Mouse (Mus musculus) limb, embryonic 14.5 days (tissue): ENCODE data around the gene Pla2g4e. TPM values are rescaled to one million over a fixed set of nuclear protein-coding genes. Genes with fewer than 3 reads are reported as not detected.

Experiments
- ATAC-seq: fragments of 200-750 bp; cut with Nextera tagmentation; 2 replicates; pipeline ENCODE4 v1.8.0; 2017; ENCODE audit warnings: low read depth, moderate number of reproducible peaks, moderate TSS enrichment; ENCODE audit not compliant: low FRiP score
- DNase-seq: peaks from one replicate; pipeline ENCODE4 v3.0.0-alpha.2; 2015; ENCODE audit warnings: low spot score
- H3K27ac ChIP-seq: fragments of 300-500 bp; sonication (generic); replicated peaks from 2 replicates; pipeline ENCODE4 v1.5.1; 2014; ENCODE audit warnings: low read depth, mild to moderate bottlenecking, low read length, moderate library complexity, mixed read lengths
- H3K27me3 ChIP-seq: fragments of 300-500 bp; sonication (generic); 2 replicates; pipeline ENCODE4 v1.6.1; 2014; ENCODE audit warnings: low read length, mixed read lengths; ENCODE audit not compliant: control insufficient read depth, insufficient read depth
- H3K36me3 ChIP-seq: fragments of 300-500 bp; sonication (generic); 2 replicates; pipeline ENCODE4 v1.6.1; 2014; ENCODE audit warnings: mild to moderate bottlenecking, low read length, moderate library complexity, mixed read lengths; ENCODE audit not compliant: control insufficient read depth, insufficient read depth
- H3K4me1 ChIP-seq: fragments of 300-500 bp; sonication (generic); 2 replicates; pipeline ENCODE4 v1.6.1; 2014; ENCODE audit warnings: antibody characterized with exemption, low read length, mixed read lengths; ENCODE audit not compliant: control insufficient read depth, insufficient read depth
- H3K4me2 ChIP-seq: fragments of 300-500 bp; sonication (generic); replicated peaks from 2 replicates; pipeline ENCODE4 v1.6.1; 2014; ENCODE audit warnings: low read depth, mild to moderate bottlenecking, low read length, moderate library complexity; ENCODE audit not compliant: severe bottlenecking
- H3K4me3 ChIP-seq: fragments of 300-500 bp; sonication (generic); replicated peaks from 2 replicates; pipeline ENCODE4 v1.5.1; 2014; ENCODE audit warnings: low read length
- H3K9ac ChIP-seq: fragments of 300-500 bp; sonication (generic); 2 replicates; pipeline ENCODE4 v1.6.1; 2014; ENCODE audit warnings: mild to moderate bottlenecking, low read depth, low read length, moderate library complexity; ENCODE audit not compliant: severe bottlenecking
- H3K9me3 ChIP-seq: fragments of 300-500 bp; sonication (generic); 2 replicates; pipeline ENCODE4 v1.6.1; 2016; ENCODE audit warnings: low read length; ENCODE audit not compliant: control insufficient read depth
- POLR2A ChIP-seq: fragments of 200-500 bp; IDR thresholded peaks from 2 replicates; pipeline ENCODE4 v1.8.0; 2012; ENCODE audit warnings: inconsistent platforms, mild to moderate bottlenecking, moderate library complexity, borderline replicate concordance; ENCODE audit not compliant: insufficient read depth, insufficient read length; ENCODE audit errors: extremely low read depth
- WGBS: fragments of 180-500 bp; shearing (Covaris S2); extraction: QIAGEN DNeasy Blood & Tissue Kit; methylation state at CpG from one replicate; pipeline ENCODE4 v1.1.7; 2014; 5-methylcytosine and 5-hydroxymethylcytosine counted together
- polyA plus RNA-seq, 2 experiments: library from polyadenylated mRNA; depleted of rRNA in 1 of 2; stranded (reverse) in 1 of 2; unstranded in 1 of 2; fragments of >200 nt; fragmentation: Nextera tagmentation in 1 of 2; extraction: Ambion mirVana in 1 of 2; gene quantifications; 2 replicates each; pipeline versions ENCODE4 v1.2.1 to v1.2.3; 2012 to 2014

Gene Pla2g4e
- polyA plus RNA-seq, 2 experiments, result 1.2 to 2.1 TPM

GRCm38 (mm10) chr2:120284705-120285104 lies 39.6 kb upstream of the Pla2g4e start:
- Histone ChIP-seq H3K4me1 (no peaks in the 10 kb centered on the region), H3K4me3 (no peak overlapping the region), H3K36me3 (no peaks in the 10 kb centered on the region), H3K4me2 (no peak overlapping the region), H3K9me3 (no peaks in the 10 kb centered on the region), H3K9ac (no peak overlapping the region), H3K27me3 (no peaks in the 10 kb centered on the region), H3K27ac (no peak overlapping the region)
- DNase-seq (no peak), ATAC-seq (no peak)
- TF ChIP-seq POLR2A, result no peak

- no peak overlapping the region for H3K9ac ChIP-seq
- H3K27me3 ChIP-seq, result no peaks in the 10 kb centered on the region
- WGBS, result 80% methylated on average over 5 of the region's 5 CpGs
- H3K9me3 ChIP-seq, result no peaks in the 10 kb centered on the region
- H3K36me3 ChIP-seq, result no peaks in the 10 kb centered on the region
- ATAC-seq (no peak), DNase-seq (no peak)
- no peaks in the 10 kb centered on the region for H3K4me1 ChIP-seq
- H3K27ac ChIP-seq, result no peak overlapping the region
- H3K4me3 ChIP-seq, result no peak overlapping the region
- no peak overlapping the region for H3K4me2 ChIP-seq
- TF ChIP-seq POLR2A, result no peak
These were observed 39.0 kb upstream of the Pla2g4e start for GRCm38 (mm10) chr2:120284094-120284493.

- H3K36me3 ChIP-seq, result no peaks in the 10 kb centered on the region
- WGBS, result 34% methylated on average over 6 of the region's 6 CpGs
- H3K27me3 ChIP-seq, result no peaks in the 10 kb centered on the region
- ATAC-seq (no peak), DNase-seq (no peak)
- H3K4me3 ChIP-seq, result no peak overlapping the region
- TF ChIP-seq POLR2A, result no peak
- H3K9ac ChIP-seq, result no peak overlapping the region
- H3K27ac ChIP-seq, result no peak overlapping the region
- no peaks in the 10 kb centered on the region for H3K4me1 ChIP-seq
- H3K4me2 ChIP-seq, result no peak overlapping the region
- H3K9me3 ChIP-seq, result no peaks in the 10 kb centered on the region
These were observed 38.4 kb upstream of the Pla2g4e start for GRCm38 (mm10) chr2:120283550-120283949.

DNA sequence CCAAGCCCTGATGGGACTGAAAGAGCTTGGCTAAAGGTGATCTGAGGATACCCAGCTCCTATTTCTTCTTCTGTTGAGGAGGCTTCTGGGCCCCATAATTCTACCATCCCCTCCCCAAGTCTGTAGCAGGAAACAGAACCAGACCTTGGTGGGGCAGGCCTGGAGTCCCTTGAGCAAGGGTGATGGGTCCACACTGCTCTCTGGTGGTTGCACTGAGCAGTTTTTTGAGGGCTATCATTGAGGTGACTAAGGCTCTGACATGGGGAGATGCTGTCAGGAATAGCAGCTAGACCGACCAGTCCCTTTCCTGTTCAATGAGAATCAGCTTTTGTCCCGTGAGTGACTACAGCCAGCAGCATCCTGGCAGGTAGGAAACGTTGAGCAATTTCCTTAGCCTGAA lies 36.1 kb upstream of the Pla2g4e start:
- no peaks in the 10 kb centered on the region for H3K36me3 ChIP-seq
- no peak overlapping the region for H3K9ac ChIP-seq
- H3K27ac ChIP-seq, result no peak overlapping the region
- H3K4me3 ChIP-seq, result no peak overlapping the region
- no peak for TF ChIP-seq POLR2A
- no peak overlapping the region for H3K4me2 ChIP-seq
- WGBS, result 58% methylated on average over 3 of the region's 3 CpGs
- DNase-seq (no peak), ATAC-seq (no peak)
- no peaks in the 10 kb centered on the region for H3K4me1 ChIP-seq
- no peaks in the 10 kb centered on the region for H3K27me3 ChIP-seq
- H3K9me3 ChIP-seq, result no peaks in the 10 kb centered on the region

GRCm38 (mm10) chr2:120279961-120280360 lies 34.8 kb upstream of the Pla2g4e start:
- H3K27me3 ChIP-seq, result no peaks in the 10 kb centered on the region
- TF ChIP-seq POLR2A, result no peak
- no peak overlapping the region for H3K27ac ChIP-seq
- no peak overlapping the region for H3K4me2 ChIP-seq
- no peaks in the 10 kb centered on the region for H3K36me3 ChIP-seq
- H3K9ac ChIP-seq, result no peak overlapping the region
- no peaks in the 10 kb centered on the region for H3K4me1 ChIP-seq
- no peak for ATAC-seq
- H3K4me3 ChIP-seq, result no peak overlapping the region
- no peaks in the 10 kb centered on the region for H3K9me3 ChIP-seq
- DNase-seq, result peak; percentile 64
- WGBS, result 12% methylated on average over 8 of the region's 8 CpGs

DNA sequence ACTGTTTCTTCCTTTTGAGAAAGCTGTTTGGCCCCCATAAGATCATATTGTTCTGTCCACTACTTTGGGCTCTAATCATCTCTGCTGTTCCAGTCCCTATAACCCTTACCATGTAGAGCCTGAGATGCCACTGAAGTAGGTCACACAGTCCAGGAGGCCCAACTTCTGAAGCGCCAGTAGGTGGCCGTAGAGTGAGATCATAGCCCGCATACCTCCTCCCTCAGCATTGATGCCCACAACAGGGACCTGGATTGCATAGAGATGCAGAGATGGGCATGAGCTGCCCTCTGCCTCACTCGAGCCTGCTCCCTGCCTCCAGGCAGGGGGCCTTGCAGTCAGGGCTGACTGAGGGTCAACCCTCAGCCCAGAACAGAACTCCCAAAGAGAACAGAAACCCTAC lies 31.8 kb upstream of the Pla2g4e start:
- Histone ChIP-seq H3K4me2 (no peak overlapping the region), H3K9me3 (no peaks in the 10 kb centered on the region), H3K9ac (no peak overlapping the region), H3K27ac (no peak overlapping the region), H3K36me3 (no peaks in the 10 kb centered on the region), H3K27me3 (no peaks in the 10 kb centered on the region), H3K4me3 (no peak overlapping the region), H3K4me1 (no peaks in the 10 kb centered on the region)
- no peak for DNase-seq
- 78% methylated on average over 4 of the region's 4 CpGs for WGBS
- ATAC-seq, result no peak
- no peak for TF ChIP-seq POLR2A
